ENCODE assay signal across 20 mouse cellular contexts in the genomic region with DNA sequence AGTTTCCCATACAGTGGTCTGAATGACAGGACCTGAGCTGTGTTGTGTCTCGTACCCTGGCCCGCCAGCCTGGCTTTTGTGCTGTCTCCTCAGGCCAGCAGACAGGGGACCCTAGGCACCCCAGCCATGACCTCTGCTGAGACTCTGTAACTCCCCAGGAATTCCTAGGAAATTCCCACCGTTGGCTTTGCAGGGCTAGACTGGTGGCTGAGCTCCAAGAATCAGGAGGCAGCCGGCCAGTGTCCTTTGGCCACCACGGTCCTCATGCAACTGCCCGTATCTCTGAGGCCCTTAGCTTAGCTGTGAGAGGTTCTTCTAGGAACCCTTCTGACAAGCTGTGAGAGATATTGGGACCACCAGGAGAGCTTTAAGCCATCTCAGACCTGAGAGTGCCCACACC. TPM values are rescaled to one million over a fixed set of nuclear protein-coding genes. Genes with fewer than 3 reads are reported as not detected.
DNase-seq lines count a peak whose midpoint lies in the region; ATAC-seq and TF ChIP-seq lines count a peak whose summit lies in the region.
"Had no signal": no experiment of that assay in that cellular context is flagged by ENCODE, and none has a peak within 500 bp of the region (broad histone marks: within the 10 kb centered on the region; RNA-seq: fewer than 3 reads in every experiment).

No protein-coding gene starts in this region.

- H3K4me1 ChIP-seq in heart, adult 2 months (ENCODE audit: control insufficient read depth, insufficient read depth, low read length): peaks cover 19% of the 10 kb centered on the region
- H3K4me1 ChIP-seq in heart, embryonic 11.5 days (ENCODE audit: control insufficient read depth, insufficient read depth, low read length): peaks cover 16% of the 10 kb centered on the region
- peaks cover 56% of the 10 kb centered on the region for H3K4me1 ChIP-seq in heart, embryonic 15.5 days (replicated peaks)
- no peaks in the 10 kb centered on the region for H3K4me1 ChIP-seq in midbrain, embryonic 11.5 days (ENCODE audit: control insufficient read depth, insufficient read depth, low read length)
- H3K4me1 ChIP-seq: liver, embryonic 15.5 days had no signal

- no peak overlapping the region for H3K4me3 ChIP-seq in heart, adult 2 months
- no peak overlapping the region for H3K4me3 ChIP-seq in heart, embryonic 11.5 days (ENCODE audit: low read depth, low read length)
- H3K4me3 ChIP-seq in heart, embryonic 15.5 days: no peak overlapping the region
- no peak overlapping the region for H3K4me3 ChIP-seq in midbrain, embryonic 11.5 days (ENCODE audit: low read depth, low read length)
- H3K4me3 ChIP-seq: embryonic facial prominence, embryonic 12.5 days; forebrain, embryonic 12.5 days; liver, embryonic 15.5 days; neural tube, embryonic 13.5 days had no signal

- H3K9ac ChIP-seq in heart, adult 2 months (ENCODE audit: low read depth, low read length): no peak overlapping the region
- H3K9ac ChIP-seq in heart, embryonic 11.5 days (ENCODE audit: low read depth, low read length): no peak overlapping the region
- no peak overlapping the region for H3K9ac ChIP-seq in heart, embryonic 15.5 days
- no peak overlapping the region for H3K9ac ChIP-seq in midbrain, embryonic 11.5 days (ENCODE audit: low read length)
- H3K9ac ChIP-seq: embryonic facial prominence, embryonic 12.5 days; forebrain, embryonic 12.5 days; liver, embryonic 15.5 days; neural tube, embryonic 13.5 days had no signal

- H3K9me3 ChIP-seq in heart, embryonic 11.5 days (replicated peaks; ENCODE audit: control insufficient read depth, low read length): no peaks in the 10 kb centered on the region
- H3K9me3 ChIP-seq in heart, embryonic 15.5 days (replicated peaks): no peaks in the 10 kb centered on the region
- no peaks in the 10 kb centered on the region for H3K9me3 ChIP-seq in midbrain, embryonic 11.5 days (ENCODE audit: control insufficient read depth, low read length)
- H3K9me3 ChIP-seq: embryonic facial prominence, embryonic 12.5 days; forebrain, embryonic 12.5 days; liver, embryonic 15.5 days; neural tube, embryonic 13.5 days had no signal

- peak; percentile 70 to 78 for DNase-seq in cerebellum, postnatal 14 days
- DNase-seq in cerebellum, postnatal 4 days (ENCODE audit: low spot score in 2 of 2): no peak
- peak; percentile 70 to 71 for DNase-seq in heart, adult 2 months
- peak; percentile 33 for DNase-seq in adipocyte (ENCODE audit: low spot score)
- no peak for DNase-seq in urinary bladder, adult 2 months (ENCODE audit: low spot score)
- DNase-seq in midbrain, embryonic 11.5 days (ENCODE audit: low spot score, missing footprints): no peak
- DNase-seq: B cell, adult 2 months; cerebellum, adult 8-10 months; left cerebral cortex, postnatal 4 days; lung, postnatal 10 days; thymus, postnatal 36 days had no signal

- no peaks in the 10 kb centered on the region for H3K27me3 ChIP-seq in heart, adult 2 months (ENCODE audit: control insufficient read depth, insufficient read depth, low read length)
- 0 out of 2 replicates have a peak, but pooled peaks cover 2% of the 10 kb centered on the region for H3K27me3 ChIP-seq in heart, embryonic 11.5 days (ENCODE audit: control insufficient read depth, insufficient read depth, low read length)
- no peaks in the 10 kb centered on the region for H3K27me3 ChIP-seq in heart, embryonic 15.5 days
- H3K27me3 ChIP-seq in midbrain, embryonic 11.5 days (ENCODE audit: control insufficient read depth, insufficient read depth, low read length): no peaks in the 10 kb centered on the region
- H3K27me3 ChIP-seq: embryonic facial prominence, embryonic 12.5 days; forebrain, embryonic 12.5 days; neural tube, embryonic 13.5 days; Patski had no signal

- no peak for TF ChIP-seq POLR2A in heart, adult 2 months (IDR thresholded peaks at IDR 0.05; ENCODE audit: insufficient read depth, low read depth, low read length)

- H3K4me2 ChIP-seq in heart, embryonic 11.5 days: no peak overlapping the region
- no peak overlapping the region for H3K4me2 ChIP-seq in heart, embryonic 15.5 days
- H3K4me2 ChIP-seq in midbrain, embryonic 11.5 days: no peak overlapping the region
- H3K4me2 ChIP-seq: embryonic facial prominence, embryonic 12.5 days; forebrain, embryonic 12.5 days; liver, embryonic 15.5 days; neural tube, embryonic 13.5 days had no signal

- TF ChIP-seq EP300 in heart, adult 2 months (IDR thresholded peaks at IDR 0.05; ENCODE audit: insufficient read depth, low read depth, low read length): no peak

- ATAC-seq in heart, embryonic 11.5 days (replicated peaks; ENCODE audit: insufficient number of reproducible peaks, low FRiP score, low TSS enrichment): no peak
- ATAC-seq in heart, embryonic 15.5 days (replicated peaks; ENCODE audit: insufficient number of reproducible peaks, insufficient read depth, low FRiP score, low read depth): no peak
- ATAC-seq in midbrain, embryonic 11.5 days (ENCODE audit: low FRiP score): no peak
- ATAC-seq: Patski had no signal

- intact Hi-C loops in heart, adult 2 months (cut with DNase I): no loop called here

- 20% methylated on average over 6 of the region's 6 CpGs for WGBS in heart, adult 2 months
- WGBS in heart, embryonic 11.5 days (ENCODE audit: insufficient replicate concordance): 65% methylated on average over 6 of the region's 6 CpGs
- WGBS in heart, embryonic 15.5 days: 35% methylated on average over 6 of the region's 6 CpGs
- 81% methylated on average over 6 of the region's 6 CpGs for WGBS in midbrain, embryonic 11.5 days

- H3K27ac ChIP-seq in heart, adult 2 months: no peak overlapping the region
- no peak overlapping the region for H3K27ac ChIP-seq in heart, embryonic 11.5 days (ENCODE audit: low read depth, low read length)
- peak overlapping the region; percentile 43; the same call in 1 of the 2 replicates for H3K27ac ChIP-seq in heart, embryonic 15.5 days
- no peak overlapping the region for H3K27ac ChIP-seq in midbrain, embryonic 11.5 days (ENCODE audit: low read depth, low read length)
- H3K27ac ChIP-seq: forebrain, embryonic 12.5 days; liver, embryonic 15.5 days; neural tube, embryonic 13.5 days had no signal

- no peaks in the 10 kb centered on the region for H3K36me3 ChIP-seq in heart, adult 2 months (ENCODE audit: control insufficient read depth, insufficient read depth, low read length)
- H3K36me3 ChIP-seq in heart, embryonic 11.5 days (ENCODE audit: control insufficient read depth, insufficient read depth, low read length): no peaks in the 10 kb centered on the region
- H3K36me3 ChIP-seq in heart, embryonic 15.5 days: no peaks in the 10 kb centered on the region
- H3K36me3 ChIP-seq in midbrain, embryonic 11.5 days (ENCODE audit: control insufficient read depth, insufficient read depth, low read length): no peaks in the 10 kb centered on the region
- H3K36me3 ChIP-seq: embryonic facial prominence, embryonic 12.5 days; forebrain, embryonic 12.5 days; liver, embryonic 15.5 days; neural tube, embryonic 13.5 days had no signal

- H3K79me2 ChIP-seq in heart, adult 2 months (replicated peaks; ENCODE audit: control insufficient read depth, insufficient read depth, low read length): no peaks in the 10 kb centered on the region

- TF ChIP-seq CTCF in heart, adult 2 months (IDR thresholded peaks at IDR 0.05): no peak

RNA-seq across cellular contexts. Expression of a gene that starts 52.2 kb away (rescaled TPM):
- 1 to 10 TPM; 4.1 to 4.9 TPM for total RNA-seq in heart, adult 2 months (2021)
- polyA plus RNA-seq in heart, adult 2 months (2012; rRNA removed): 4.3 and 4.5 TPM in 2 replicates
- polyA plus RNA-seq in heart, embryonic 11.5 days (2014; fragmentation: Nextera tagmentation; extraction: Ambion mirVana): 8.6 and 8.8 TPM in 2 replicates
- polyA plus RNA-seq in heart, embryonic 15.5 days (2015; fragmentation: Nextera tagmentation; extraction: Ambion mirVana): 31.5 and 47.7 TPM in 2 replicates
- polyA plus RNA-seq in urinary bladder, adult 2 months (2012; rRNA removed): 7.6 and 11.1 TPM in 2 replicates
- polyA plus RNA-seq in midbrain, embryonic 11.5 days (2014; fragmentation: Nextera tagmentation; extraction: Ambion mirVana): 11.5 and 12.4 TPM in 2 replicates
- total RNA-seq: hematopoietic stem cell, adult 5-6 weeks; monocyte, adult 5-6 weeks had no signal

Comparison
In these comparisons a context has a peak if more than half of its experiments do, and no peak if none do; other contexts are left out.
1. DNase-seq: peak in cerebellum, postnatal 14 days (2 of 2), heart, adult 2 months (2 of 2) and adipocyte (single experiment); none in cerebellum, postnatal 4 days (0 of 2), urinary bladder, adult 2 months (single experiment) and midbrain, embryonic 11.5 days (single experiment).